Mouse (Mus musculus): ENCODE results near the gene Dnah12.
A peak's percentile ranks its signal among the peaks of the same experiment; 100 is the strongest.
"Not testable (repeated sequence)": the region's sequence is repeated elsewhere in the genome, so short reads cannot be mapped to it uniquely, and the experiment has no call there.

Gene Dnah12

DNA sequence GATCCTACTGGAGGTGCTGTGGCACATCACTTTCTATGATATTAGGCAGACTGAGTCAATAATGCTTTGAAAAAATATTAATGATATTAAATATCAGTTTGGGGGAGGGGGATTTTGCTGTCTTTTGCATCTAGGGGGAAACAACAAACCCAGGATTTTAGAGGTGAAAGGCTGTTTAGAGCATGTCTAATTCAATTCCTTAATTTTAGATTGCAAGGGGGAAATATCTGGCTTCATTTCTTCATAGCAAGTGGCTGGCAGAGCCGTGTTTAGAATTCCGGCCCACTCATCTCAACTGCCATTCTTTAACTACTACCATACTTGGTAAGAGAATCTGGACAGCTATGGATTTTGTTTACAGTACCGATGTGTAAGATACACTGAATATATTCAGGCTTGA, at the start of gene Dnah12:
TSS of gene Dnah12 (plus strand) at position 301 of the 400 bp plus-strand sequence.
- no peak for DNase-seq (ENCODE audit: low spot score in 2 of 2)

DNA sequence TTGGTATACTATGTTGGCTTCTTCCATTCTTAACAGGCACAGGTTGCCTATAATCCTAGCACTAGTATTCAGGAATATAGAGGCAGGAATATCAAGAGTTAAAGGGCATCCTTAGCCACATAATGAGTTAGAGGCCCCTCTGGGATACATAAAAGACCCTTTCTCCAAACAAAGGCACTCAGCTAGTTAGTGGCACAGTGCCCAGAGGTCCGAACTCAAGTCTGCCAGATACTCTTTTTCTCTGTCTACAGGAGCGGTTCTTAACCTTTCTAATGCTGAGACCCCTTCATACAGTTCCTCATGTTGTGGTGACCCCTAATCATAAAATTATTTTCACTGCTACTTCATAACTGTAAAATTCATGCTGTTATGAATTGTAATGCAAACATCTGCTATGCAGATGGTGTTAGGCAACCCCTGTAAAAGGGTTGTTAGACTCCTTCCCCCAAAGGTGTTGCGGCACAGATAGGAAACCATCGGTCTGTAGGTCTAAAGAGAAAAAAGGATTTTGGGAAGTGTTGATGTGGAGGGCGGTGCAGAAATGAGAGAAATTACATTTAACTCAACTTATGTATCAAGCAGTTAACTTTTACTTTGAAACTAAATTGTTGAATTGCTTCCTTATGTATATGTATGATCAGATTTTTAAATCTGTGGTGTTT, 47.0 kb upstream of the Dnah12 start:
- DNase-seq (ENCODE audit: low spot score in 2 of 2) = no peak

GRCm38 (mm10) chr14:26647811-26648210, 45.3 kb upstream of the Dnah12 start:
- no peak for DNase-seq (ENCODE audit: low spot score in 2 of 2)

GRCm38 (mm10) chr14:26651901-26652300, 41.2 kb upstream of the Dnah12 start:
- no peak for DNase-seq (ENCODE audit: low spot score in 2 of 2)

- DNase-seq (ENCODE audit: low spot score in 2 of 2) = no peak
These were observed 34.9 kb upstream of the Dnah12 start for GRCm38 (mm10) chr14:26658178-26658577.

DNA sequence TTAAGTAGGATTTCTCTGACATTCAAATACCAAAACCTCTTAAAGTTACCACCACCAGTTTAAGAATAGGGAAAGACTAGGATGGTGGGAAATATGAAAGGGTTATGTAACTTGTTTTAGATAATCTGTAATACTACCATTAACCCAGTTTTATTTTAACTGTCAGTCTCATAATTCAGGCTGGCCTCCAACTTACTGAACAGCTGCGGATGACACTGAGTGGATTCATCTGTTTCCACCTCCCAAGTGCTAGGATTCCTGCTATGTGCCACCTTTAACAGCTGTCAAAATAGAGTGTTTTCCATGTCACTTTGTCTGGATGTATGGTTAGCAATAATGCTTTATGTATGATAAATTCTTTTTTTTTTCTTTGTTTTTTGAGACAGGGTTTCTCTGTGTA, 32.8 kb upstream of the Dnah12 start:
- DNase-seq (ENCODE audit: low spot score in 2 of 2) = no peak

DNA sequence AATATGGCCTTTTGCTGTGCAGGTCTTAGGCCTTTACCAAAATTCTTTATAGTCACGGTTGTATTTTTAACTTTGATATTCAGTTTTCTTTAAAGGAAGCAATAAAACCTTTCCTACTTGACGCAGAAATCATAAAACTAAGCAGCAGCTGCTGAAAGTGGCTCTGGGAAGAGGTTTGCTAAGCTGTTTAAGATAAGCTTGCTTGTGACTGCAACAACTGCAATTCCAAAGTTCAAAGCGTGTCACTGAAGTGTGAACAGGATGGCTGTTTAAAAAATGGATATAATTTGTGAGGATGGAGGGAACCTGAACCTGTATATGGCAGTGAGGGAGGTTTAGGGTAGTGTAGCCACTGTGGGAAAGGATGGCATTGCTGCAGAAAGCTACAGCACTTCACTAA, 31.1 kb upstream of the Dnah12 start:
- DNase-seq (ENCODE audit: low spot score in 2 of 2) = no peak

DNA sequence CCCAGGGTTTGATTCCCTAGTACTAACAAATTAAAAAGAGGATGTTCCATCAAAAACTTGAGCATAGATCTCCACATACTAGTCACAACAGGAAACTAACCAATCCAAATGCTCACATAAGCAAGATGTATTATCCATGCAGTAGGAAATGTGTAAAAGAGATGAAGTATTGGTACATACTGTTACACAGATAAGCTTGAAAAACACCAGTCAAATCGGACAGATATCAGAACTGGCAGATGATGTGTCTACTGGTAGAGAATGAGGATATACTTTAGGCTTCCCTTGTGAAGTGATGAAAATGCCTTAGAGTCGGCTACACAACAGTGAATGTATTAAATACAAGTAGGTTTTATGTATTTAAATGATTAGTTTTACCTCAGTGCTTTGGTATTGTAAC, 30.6 kb upstream of the Dnah12 start:
- DNase-seq (ENCODE audit: low spot score in 2 of 2) = no peak

DNA sequence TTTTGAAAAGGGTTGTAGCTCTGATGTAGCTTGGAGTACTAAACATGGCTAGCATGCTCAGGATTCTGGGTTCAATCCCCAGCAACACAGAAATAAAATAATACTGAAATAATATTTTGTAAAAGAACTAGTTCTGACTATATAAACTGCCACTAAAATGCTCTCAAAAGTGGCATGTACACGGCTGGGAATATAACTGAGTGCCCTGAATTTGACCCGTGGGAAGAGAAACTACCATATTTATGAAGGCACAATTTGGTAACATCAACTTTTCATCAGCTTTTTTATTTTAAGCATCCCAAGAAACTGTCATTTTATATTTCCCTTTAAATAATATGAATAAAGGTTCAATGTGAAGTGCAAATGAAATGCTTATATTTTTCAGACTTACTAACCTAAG, 29.2 kb upstream of the Dnah12 start:
- no peak for DNase-seq (ENCODE audit: low spot score in 2 of 2)

DNA sequence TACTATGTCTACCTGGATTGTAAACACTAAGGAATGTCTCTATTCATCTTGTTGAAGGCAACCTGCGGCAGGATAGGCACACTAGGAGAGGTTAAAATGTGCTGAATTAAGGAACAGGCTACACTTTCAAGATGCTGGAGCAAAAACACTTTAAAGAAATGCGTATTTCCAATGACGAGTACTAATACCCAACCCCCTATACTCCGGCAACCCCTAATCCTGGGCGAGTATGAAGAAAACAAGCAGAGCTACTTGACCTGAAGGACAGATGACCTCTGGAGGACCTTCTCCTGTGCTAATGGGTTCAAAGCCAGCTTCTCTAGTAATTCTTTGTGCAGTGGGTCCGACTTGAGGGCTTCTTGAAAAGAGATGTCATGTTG, 25.1 kb upstream of the Dnah12 start:
- DNase-seq (ENCODE audit: low spot score in 2 of 2) = no peak

- DNase-seq (ENCODE audit: low spot score in 2 of 2) = peak; percentile 21 to 49
These were observed 24.4 kb upstream of the Dnah12 start for GRCm38 (mm10) chr14:26668371-26669291.

- DNase-seq (ENCODE audit: low spot score in 2 of 2) = peak; percentile 69 to 76
These were observed 23.6 kb upstream of the Dnah12 start, which contains the start of gene Pde12 for GRCm38 (mm10) chr14:26669292-26670073. TSS of gene Pde12 (minus strand) at chr14:26669883.

- DNase-seq (ENCODE audit: low spot score in 2 of 2) = no peak
These were observed 22.1 kb upstream of the Dnah12 start for GRCm38 (mm10) chr14:26670964-26671363.

- DNase-seq (ENCODE audit: low spot score in 2 of 2) = not testable (repeated sequence)
These were observed 21.0 kb upstream of the Dnah12 start for GRCm38 (mm10) chr14:26671870-26672615.

DNA sequence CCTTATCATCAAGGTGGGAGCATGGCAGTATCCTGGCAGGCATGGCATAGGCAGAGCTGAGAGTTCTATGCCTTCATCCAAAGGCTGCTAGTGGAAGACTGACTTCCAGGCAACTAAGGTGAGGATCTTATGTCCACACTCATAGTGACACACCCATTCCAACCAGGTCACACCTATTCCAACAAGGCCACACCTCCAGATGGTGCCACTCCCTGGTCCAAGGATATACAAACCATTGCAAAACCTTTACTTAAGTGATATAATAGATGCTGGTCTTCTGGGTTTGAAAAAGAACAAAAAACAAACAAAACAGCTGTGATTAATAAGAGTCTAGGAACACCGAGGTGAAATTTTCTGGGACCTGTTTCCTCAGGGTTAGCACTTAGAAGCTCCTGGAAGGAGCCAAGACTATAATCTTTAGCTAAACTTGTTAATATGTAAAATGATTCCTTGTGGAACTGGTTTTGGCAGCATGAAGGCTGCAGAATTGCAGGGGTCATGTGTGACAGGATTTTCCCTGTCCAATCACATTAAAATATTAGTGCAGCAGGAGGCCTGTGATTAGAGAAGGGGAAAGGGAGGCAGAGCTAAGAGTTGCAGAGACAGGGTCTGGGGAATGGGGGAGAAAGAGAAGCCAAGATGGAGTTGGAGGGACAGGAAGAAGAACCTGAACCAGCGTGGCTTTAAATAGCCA, 18.5 kb upstream of the Dnah12 start:
- not testable (repeated sequence) for DNase-seq (ENCODE audit: low spot score in 2 of 2)

DNA sequence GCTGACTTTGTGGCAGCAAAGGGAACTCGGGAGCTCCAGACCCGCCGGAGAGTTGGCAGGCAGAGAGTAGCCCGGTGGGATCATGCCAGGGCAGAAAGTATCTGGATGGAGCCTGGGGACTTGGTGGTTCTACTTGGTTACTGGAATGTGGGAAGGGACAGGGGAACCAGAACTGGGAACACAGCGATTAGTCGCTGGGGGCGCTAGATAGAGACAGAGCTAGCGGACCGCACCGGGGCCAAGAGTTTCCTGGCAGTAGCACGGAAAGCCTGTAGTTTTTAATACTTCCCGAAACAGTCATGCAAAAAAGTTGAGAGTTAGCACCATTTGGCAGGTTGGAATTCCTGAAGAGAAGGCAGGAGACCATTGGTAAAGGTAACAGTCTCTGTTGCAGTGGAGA, 17.7 kb upstream of the Dnah12 start:
- DNase-seq (ENCODE audit: low spot score in 2 of 2) = peak; percentile 22 to 28

GRCm38 (mm10) chr14:26675791-26676190, 17.3 kb upstream of the Dnah12 start:
- DNase-seq (ENCODE audit: low spot score in 2 of 2) = peak in 1 of 2 experiments; percentile 12

GRCm38 (mm10) chr14:26690727-26691126, 2.3 kb upstream of the Dnah12 start:
- no peak for DNase-seq (ENCODE audit: low spot score in 2 of 2)

DNA sequence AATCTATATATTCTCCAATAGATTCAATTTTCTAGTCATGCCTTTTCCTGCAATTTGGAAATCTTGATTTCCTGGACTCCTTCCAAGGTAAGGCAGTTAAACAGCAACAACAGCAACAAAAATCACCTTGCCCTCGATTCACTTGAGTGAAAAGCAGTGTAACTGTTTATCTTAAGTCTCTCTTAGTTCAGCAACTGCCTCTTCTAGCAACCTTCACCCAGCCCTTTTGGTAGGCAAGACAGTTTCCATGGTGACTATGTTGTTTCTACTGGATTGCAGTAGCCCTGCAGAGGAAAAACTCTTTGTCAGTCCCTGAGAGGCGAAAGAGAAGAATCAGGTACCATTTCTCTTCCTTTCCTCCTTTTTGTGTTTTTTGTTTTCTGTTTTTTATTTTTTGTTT, 1.7 kb upstream of the Dnah12 start:
- no peak for DNase-seq (ENCODE audit: low spot score in 2 of 2)

- DNase-seq (ENCODE audit: low spot score in 2 of 2) = no peak
These were observed 4.8 kb downstream of the Dnah12 start for GRCm38 (mm10) chr14:26697912-26698311.

- not testable (repeated sequence) for DNase-seq (ENCODE audit: low spot score in 2 of 2)
These were observed 12.2 kb downstream of the Dnah12 start for GRCm38 (mm10) chr14:26705246-26705645.
